Mouse (Mus musculus) kidney, adult 8-10 months (tissue): Measurements from ENCODE around the gene Cux1.
A peak's percentile ranks its signal among the peaks of the same experiment; 100 is the strongest.

Source experiments
- DNase-seq, 2 experiments: peaks; one replicate each; pipeline ENCODE4 v3.0.0; 2022

The Cux1 gene

GRCm38 (mm10) chr5:136567176-136568025, at the start of gene Cux1:
Gene Cux1, minus strand, starts transcription at chr5:136567490.
- DNase-seq: peak; percentile 84 to 85

DNA sequence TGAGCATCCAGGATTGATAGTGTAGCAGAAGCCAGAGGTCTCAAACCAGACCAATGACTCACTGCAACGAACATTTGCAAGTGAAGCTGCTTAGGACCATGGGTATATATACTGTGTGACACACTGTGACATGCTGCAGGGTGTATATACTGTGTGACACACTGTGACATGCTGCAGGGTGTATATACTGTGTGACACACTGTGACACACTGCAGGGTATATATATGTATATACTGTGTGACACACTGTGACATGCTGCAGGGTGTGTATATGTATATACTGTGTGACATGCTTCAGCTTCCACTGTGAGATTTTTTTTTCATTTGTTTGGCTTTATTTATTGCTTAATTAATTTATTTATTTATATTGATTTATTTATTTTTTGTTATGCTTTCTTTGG, 45.1 kb upstream of the Cux1 start:
- DNase-seq: no peak

GRCm38 (mm10) chr5:136608814-136609434, 41.6 kb upstream of the Cux1 start:
- peak; percentile 19 to 73 for DNase-seq

DNA sequence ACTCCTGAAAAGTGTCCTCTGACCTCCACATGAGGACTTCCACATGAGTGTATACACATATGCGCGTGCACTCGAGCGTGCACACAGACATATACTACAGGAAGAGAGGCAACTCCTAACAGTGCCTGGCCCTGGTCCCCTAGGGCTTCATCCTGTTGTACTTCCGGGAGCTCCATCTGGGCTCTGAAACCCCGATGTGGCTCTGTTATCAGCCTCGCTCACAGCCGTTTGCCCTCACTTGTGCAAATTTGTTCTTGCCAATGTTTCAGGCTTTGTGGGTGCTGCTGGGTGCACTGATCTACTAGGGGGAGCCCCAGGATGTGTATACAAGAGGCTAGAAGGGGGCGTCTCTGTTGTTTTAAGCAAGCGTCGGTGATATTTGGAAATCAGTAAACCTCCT, 37.9 kb upstream of the Cux1 start:
- no peak for DNase-seq

- DNase-seq: no peak
These were observed 36.1 kb upstream of the Cux1 start for GRCm38 (mm10) chr5:136603176-136603964.

DNA sequence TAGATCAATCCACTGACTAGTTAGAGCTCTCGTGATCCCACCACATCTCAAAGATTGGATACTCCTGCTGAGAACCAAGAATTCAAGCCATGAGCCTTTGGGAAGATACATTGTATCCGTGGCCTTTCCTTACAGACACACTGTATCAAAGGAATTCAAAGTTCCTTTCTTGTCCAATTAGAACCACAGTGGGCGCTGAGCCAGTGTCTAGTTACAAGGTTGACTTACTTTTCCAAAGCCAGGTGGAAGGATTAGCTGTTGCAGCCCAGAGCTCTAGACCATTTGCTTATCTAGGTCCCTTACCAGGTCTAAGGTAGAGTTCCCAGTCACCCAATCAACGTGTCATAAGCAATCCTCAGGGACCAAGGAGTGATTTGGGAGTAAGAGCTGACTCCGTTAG, 33.2 kb upstream of the Cux1 start:
- DNase-seq: peak in 1 of 2 experiments; percentile 33

- no peak for DNase-seq
These were observed 27.7 kb upstream of the Cux1 start for GRCm38 (mm10) chr5:136594896-136595540.

DNA sequence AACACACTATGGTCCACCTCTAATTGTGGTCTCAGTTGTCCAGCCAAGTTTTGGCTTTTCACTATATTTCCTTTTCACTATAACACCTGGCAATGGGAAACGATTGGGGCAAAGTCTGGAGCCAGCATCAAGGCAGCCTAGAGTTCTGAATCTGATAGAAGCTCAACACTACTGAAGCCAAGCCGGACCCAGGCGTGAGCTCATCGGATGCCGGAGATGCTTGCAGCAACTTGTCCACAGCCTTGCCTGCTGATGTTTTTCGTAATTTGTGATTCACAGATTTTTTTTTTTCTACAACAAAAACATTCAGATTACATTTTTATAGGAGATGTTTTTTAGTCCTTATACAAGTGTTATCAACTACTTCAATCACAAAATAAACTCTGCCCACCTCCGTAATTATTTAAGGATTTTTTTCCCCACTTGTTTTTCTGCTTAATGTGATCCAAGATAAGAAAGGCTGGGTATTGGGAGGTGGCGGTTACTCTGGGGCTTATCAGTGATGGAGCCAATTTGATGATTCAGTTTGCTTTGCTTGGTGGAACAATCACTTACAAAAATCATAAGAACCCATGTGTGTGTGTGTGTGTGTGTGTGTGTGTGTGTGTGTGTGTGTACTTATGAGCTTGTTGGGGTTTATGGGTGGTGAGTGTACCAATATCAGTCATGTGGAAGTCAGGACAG, 24.7 kb upstream of the Cux1 start:
- DNase-seq: no peak

DNA sequence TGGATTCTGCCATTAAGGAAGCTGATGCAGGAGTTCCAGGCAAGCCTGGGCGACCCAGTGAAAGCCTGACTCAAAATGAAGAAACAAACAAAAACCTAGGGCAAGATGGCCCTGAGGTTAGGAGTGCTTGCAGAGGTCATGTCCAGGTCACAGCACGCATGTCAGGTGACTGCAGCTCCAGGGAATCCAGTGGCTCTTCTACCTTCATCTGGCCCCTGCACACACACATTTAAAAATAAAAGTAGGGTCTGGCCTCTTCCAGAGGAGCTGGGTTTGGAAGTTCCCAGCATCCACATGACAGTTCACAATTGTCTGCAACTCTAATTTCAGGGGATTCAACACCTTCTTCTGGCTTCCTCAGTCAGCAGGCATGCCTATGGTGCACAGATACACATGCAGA, 21.7 kb upstream of the Cux1 start:
- DNase-seq: no peak

DNA sequence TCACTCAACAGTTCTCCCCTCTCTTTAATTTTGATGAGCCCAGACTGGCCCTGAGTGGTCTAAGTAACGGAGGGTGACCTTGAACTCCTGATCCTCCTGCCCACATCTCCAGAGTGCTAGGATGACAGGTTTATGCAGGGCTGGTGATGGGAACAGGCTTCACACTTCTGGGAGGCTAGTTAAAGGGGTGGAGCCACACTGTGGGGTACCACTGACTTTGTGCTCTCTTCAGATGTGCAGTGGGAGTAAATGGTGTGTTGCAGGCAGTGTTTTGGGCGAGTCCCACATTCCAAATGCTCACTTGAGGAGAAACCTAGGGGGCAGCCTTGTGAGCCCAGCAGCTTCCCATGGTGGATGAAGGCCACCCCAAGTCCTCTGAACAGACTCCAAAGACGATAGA, 21.2 kb upstream of the Cux1 start:
- DNase-seq: no peak

DNA sequence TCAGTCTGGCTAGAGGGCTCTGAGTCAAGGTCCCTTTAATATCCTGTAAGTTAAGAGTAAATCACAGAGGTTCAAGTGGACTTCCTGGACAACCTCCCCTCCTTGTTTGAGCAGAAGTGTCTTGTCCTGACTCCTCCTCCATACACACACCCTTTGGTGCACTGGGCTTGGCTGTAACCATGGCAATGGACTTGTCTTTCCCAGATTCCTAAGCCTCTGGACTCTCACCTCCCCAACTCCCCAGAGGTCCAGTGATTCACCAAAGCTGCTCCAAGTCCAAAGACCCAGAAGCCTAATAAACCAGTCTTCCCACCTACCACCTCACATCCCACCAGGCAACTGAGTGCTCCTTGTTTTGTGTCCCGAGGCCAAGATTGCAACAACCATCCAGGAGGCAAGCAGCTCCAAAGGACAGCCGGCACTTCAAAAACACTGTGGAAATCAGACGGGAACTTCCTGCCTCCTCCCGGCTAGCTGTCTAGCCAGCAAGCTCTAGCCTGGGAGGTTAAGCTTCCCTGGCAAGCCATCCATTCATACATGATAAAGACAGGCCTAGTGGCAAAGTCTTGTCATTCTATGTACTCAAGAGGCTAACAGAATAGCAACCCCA, 17.5 kb upstream of the Cux1 start:
- DNase-seq: peak; percentile 23 to 54

- no peak for DNase-seq
These were observed 16.6 kb upstream of the Cux1 start for GRCm38 (mm10) chr5:136583666-136584464.

- DNase-seq: no peak
These were observed 16.0 kb upstream of the Cux1 start for GRCm38 (mm10) chr5:136583256-136583655.

GRCm38 (mm10) chr5:136582201-136582600, 14.9 kb upstream of the Cux1 start:
- no peak for DNase-seq

- DNase-seq: no peak
These were observed 14.3 kb upstream of the Cux1 start for GRCm38 (mm10) chr5:136581625-136582024.

DNA sequence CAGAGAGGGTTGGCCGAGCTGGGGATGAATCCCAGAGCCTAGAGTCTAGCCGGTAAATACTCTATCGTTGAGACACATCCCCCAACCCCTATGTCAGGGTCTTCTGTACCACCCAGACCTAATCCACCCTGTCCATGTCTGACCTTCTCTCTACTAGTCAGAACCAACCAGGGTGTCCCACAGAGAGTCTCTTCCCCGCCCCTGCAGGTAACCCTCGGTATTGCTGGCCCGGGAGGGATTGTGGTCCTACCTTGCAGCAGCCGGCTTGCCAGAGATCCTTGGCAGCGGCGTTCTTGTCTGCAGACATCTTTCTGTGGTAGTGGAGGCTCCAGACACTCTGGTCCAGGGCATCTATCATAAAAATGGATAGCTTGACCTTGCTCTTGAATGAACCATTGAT, 13.9 kb upstream of the Cux1 start:
- DNase-seq: peak; percentile 48 to 75

DNA sequence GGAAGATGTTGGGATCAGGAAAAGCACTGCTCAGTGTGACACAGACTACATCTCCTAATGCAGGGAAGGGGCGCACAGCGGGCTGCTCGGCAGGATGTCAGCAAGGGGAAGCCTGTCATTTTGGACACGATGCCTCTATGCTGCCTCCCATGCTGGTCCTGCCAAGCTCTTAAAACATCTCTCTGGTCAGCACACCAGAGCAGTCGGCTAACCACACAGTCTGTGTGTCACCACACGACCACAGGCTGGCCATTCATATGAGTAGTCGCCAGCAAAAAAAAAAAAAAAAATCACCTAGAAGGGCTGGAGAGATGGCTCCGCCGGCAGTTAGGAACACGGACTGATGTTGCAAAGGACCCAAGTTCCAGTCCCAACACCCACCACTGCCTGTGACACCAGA, 10.9 kb upstream of the Cux1 start:
- no peak for DNase-seq

DNA sequence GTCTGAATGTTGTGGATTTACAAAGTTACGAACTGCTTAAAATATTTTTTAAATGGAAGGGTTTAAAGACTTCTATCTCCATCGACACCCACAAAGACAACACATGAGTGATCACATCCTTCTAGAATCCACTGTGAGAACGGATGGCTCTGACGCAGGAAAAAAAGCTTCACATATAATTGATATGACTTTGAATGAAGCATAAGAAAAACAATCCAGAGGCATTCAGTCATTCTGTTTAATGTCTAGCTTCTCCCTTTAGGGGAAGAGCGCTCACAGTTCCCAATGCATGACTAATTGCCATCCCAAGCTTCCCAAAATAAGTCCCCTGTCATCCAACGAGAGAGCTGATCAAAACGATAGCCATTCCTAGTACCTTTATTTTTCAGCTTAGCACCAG, 2.9 kb upstream of the Cux1 start:
- DNase-seq: no peak

DNA sequence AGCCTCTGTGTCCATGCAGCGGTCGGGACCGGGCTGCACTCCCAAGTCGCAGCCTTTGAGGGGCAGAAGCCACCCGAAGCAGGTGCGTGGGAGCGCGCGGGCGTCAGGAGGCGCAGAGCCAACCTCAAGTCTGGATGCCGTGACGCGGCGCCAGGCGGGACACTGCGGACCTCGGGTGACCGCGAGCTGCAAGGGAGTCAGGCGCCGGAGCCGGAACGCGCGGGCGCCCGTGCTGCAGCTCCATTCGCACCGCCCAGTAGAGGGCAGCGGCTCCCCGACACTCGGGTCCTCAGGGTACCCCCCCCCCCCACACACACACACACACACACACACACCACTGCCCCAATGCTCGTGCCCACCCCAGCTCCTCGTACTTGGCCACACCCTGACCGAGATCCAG, 1.5 kb upstream of the Cux1 start:
- DNase-seq: peak; percentile 70 to 82

DNA sequence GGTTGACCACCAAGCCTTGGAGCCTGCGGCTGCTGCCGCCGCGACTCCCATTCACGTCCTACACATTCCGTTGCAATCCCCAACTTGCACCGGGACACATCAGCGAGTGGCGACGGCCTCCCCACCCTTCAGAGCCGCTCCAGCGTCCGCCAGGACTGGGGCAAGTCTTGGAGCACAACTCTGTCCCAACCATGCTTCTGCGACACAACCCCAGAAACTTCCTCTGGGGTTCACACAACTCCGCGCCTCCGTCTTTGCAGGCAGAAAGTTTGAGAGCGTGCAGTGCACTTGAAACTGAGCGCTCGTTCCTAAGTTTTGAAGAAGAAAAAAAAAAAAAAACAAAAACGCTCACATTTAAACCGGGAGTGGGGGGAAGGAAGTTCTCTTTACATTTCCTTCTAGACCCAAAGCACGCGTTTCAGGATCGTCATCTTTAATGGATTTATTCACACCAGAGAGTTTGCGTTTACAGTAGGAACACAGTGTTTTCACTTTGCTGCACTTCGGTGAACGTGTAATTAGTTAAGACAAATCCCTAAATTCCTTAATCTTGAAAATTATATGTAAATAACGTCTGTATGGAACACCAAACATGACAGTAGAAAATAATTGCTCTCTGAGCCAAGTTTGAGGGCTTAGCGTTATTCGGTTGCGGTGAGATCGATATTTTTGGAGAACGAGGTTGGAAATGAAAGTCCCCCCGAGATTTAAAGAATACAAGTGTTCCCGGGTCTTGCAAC, 906 bp upstream of the Cux1 start:
- DNase-seq: peak in 1 of 2 experiments; percentile 36

- peak in 1 of 2 experiments; percentile 17 for DNase-seq
These were observed 496 bp downstream of the Cux1 start for GRCm38 (mm10) chr5:136566812-136567175.
